Mouse (Mus musculus) gastrocnemius, postnatal 36 days (tissue): ENCODE data around the gene Cyp4f14. TPM values are rescaled to one million over a fixed set of nuclear protein-coding genes. Genes with fewer than 3 reads are reported as not detected.
"Not testable (repeated sequence)": the region's sequence is repeated elsewhere in the genome, so short reads cannot be mapped to it uniquely, and the experiment has no call there.

Source experiments
- DNase-seq, 2 experiments: peaks; one replicate each; pipeline ENCODE4 v3.0.0; 2022
- intact Hi-C: fragments of 180-260 bp; cut with DNase I; formaldehyde crosslinking; loops from one replicate; pipeline ENCODE4 v1.15.1; 2025
- total RNA-seq, 2 experiments: library from RNA; stranded (reverse); gene quantifications; 2 replicates each; pipeline ENCODE4 v1.2.3; 2021

Gene Cyp4f14
- total RNA-seq, 2 experiments from 2014 or later: 0.27 TPM; not detected in 1

- intact Hi-C loops: no loop called here
These were observed 15.2 kb downstream of the Cyp4f14 start for GRCm38 (mm10) chr17:32901751-32902525.

GRCm38 (mm10) chr17:32895421-32895820 is 21.7 kb downstream of the Cyp4f14 start:
- intact Hi-C loops: no loop called here
- no peak for DNase-seq

More at GRCm38 (mm10) chr17:32901751-32902525, 15.2 kb downstream of the Cyp4f14 start:
- no peak for DNase-seq

- intact Hi-C loops: no loop called here
These were observed 23.2 kb downstream of the Cyp4f14 start for GRCm38 (mm10) chr17:32893901-32894300.

GRCm38 (mm10) chr17:32891239-32892180 is 25.6 kb downstream of the Cyp4f14 start, which contains the start of gene Zfp870:
Gene Zfp870 (minus strand): TSS chr17:32891642.
- peak; percentile 77 to 82 for DNase-seq
- intact Hi-C loops: no loop called here

More at GRCm38 (mm10) chr17:32893901-32894300, 23.2 kb downstream of the Cyp4f14 start:
- no peak for DNase-seq

- no peak for DNase-seq
- intact Hi-C loops: no loop called here
These were observed 26.3 kb downstream of the Cyp4f14 start for GRCm38 (mm10) chr17:32890852-32891238.

GRCm38 (mm10) chr17:32889611-32890010 is 27.5 kb downstream of the Cyp4f14 start:
- intact Hi-C loops: no loop called here
- no peak for DNase-seq

GRCm38 (mm10) chr17:32880320-32881218 is 36.6 kb downstream of the Cyp4f14 start:
- DNase-seq: no peak
- intact Hi-C loops: no loop called here

GRCm38 (mm10) chr17:32878773-32879172 is 38.4 kb downstream of the Cyp4f14 start:
- intact Hi-C loops: no loop called here
- no peak for DNase-seq

- DNase-seq: no peak
- intact Hi-C loops: no loop called here
These were observed 39.5 kb downstream of the Cyp4f14 start for GRCm38 (mm10) chr17:32877471-32878171.

- DNase-seq: no peak
- intact Hi-C loops: no loop called here
These were observed 44.4 kb downstream of the Cyp4f14 start for GRCm38 (mm10) chr17:32872696-32873095.

- no peak for DNase-seq
- intact Hi-C loops: no loop called here
These were observed 45.1 kb downstream of the Cyp4f14 start for GRCm38 (mm10) chr17:32872091-32872490.

- no peak for DNase-seq
- intact Hi-C loops: no loop called here
These were observed 45.7 kb downstream of the Cyp4f14 start for GRCm38 (mm10) chr17:32871483-32871882.

GRCm38 (mm10) chr17:32867266-32867665 is 49.9 kb downstream of the Cyp4f14 start:
- not testable (repeated sequence) for DNase-seq
- intact Hi-C loops: loop anchor here (5.0 kb wide), 1 partner anchor 95 kb away; no protein-coding TSS in a partner anchor

- intact Hi-C loops, DNase-seq: not testable (repeated sequence)
These were observed 60.4 kb downstream of the Cyp4f14 start for GRCm38 (mm10) chr17:32856713-32857112.

Other genes starting within 250 kb of the Cyp4f14 start
- gene Cyp4f15, start 231.7 kb downstream of the Cyp4f14 start, total RNA-seq: not detected
- 10 to 100 TPM; 16.9 to 21.8 TPM for gene Zfp871, start 129.1 kb downstream of the Cyp4f14 start, total RNA-seq
- under 1 TPM; 0.08 to 0.10 TPM for gene Zfp811, start 107.4 kb downstream of the Cyp4f14 start, total RNA-seq
- 1 to 10 TPM; 5.5 to 5.8 TPM for gene Zfp799, start 87.1 kb downstream of the Cyp4f14 start, total RNA-seq
- 1 to 10 TPM; 3.8 to 6.8 TPM for gene Zfp870, start 25.7 kb downstream of the Cyp4f14 start, total RNA-seq
- gene Cyp4f13, start 30.1 kb upstream of the Cyp4f14 start, total RNA-seq: 10 to 100 TPM in 1 of 2 experiments, 1 to 10 TPM in 1; 8.6 to 10.8 TPM
- 1 to 10 TPM; 1.3 to 1.5 TPM for gene Zfp472, start 48.5 kb upstream of the Cyp4f14 start, total RNA-seq
- gene Zfp952, start 75.8 kb upstream of the Cyp4f14 start, total RNA-seq: 1 to 10 TPM; 3.1 to 5.4 TPM
- 1 to 10 TPM; 1.5 to 2.4 TPM for gene Zfp763, start 116.1 kb upstream of the Cyp4f14 start, total RNA-seq
- not detected for gene 4921501E09Rik, start 150.7 kb upstream of the Cyp4f14 start, total RNA-seq
- gene Zfp563, start 172.0 kb upstream of the Cyp4f14 start, total RNA-seq: 1 to 10 TPM; 3.1 to 4.8 TPM
- under 1 TPM; 0.07 to 0.20 TPM for gene Morc2b, start 222.3 kb upstream of the Cyp4f14 start, total RNA-seq